Mouse (Mus musculus) mouse embryonic stem cell (cell line): ENCODE data around the gene Slx1b.

Source experiments
- in situ Hi-C, 2 experiments: fragments of 300-500 bp; cut with MboI; formaldehyde crosslinking; loops; 1 replicate in 1 of 2; 3 replicates in 1 of 2; pipeline ENCODE4 v1.14.3; 2019 to 2020; ENCODE audit warnings: low sequenced_read_pairs in 2 of 2, low pct_unique_long_range_greater_than_20kb in 1 of 2, mixed read lengths in 1 of 2; ENCODE audit not compliant: unreplicated experiment in 1 of 2

Gene Slx1b

DNA sequence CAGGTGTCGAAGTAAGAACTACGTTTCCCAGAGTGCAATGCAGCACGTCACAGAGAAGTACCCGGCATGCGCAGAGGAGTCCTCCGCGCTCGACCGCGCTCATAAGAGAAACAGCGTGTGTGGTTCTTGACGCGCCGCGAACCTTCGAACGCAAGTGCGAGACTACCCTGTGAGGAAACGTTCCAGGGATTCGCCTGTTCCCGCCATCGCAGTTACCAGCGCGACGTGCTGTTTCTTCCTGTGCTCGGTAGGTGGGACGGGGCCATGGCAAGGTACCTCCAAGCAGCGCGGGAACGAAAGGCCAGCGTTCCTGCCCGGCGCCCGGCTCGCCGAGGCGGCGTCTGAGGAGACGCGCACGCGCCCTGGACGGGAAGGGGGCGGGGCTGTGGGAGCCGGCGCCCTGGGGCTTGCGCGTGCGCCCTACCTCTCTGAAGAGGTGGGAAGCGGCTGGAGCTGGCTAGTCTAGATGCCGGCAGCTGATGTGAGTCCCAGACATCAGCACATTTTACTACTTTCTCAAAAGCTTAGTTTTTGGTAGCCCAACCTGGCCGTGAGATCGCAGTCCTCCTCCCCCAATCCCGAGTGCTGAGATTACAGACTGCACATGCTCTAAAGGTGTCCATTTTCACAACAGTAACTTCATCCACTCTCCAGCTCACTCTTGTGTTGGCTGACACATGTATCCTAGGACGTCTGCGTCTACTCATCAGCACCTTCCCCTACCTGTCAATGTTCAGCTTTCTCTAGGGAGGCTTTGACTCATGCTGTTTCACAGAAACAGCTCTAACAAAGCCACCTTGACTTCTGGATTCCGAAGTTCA, 46.1 kb downstream of the Slx1b start, which contains the start of gene Sgf29:
Gene Sgf29 (plus strand): TSS at position 79 of the 821 bp plus-strand sequence.
- in situ Hi-C loops = loop anchor here in 1 of 2 experiments (10.0 kb wide), 1 partner anchor 45 kb away; the partner anchor contains the start of genes Bola2 and Slx1b

DNA sequence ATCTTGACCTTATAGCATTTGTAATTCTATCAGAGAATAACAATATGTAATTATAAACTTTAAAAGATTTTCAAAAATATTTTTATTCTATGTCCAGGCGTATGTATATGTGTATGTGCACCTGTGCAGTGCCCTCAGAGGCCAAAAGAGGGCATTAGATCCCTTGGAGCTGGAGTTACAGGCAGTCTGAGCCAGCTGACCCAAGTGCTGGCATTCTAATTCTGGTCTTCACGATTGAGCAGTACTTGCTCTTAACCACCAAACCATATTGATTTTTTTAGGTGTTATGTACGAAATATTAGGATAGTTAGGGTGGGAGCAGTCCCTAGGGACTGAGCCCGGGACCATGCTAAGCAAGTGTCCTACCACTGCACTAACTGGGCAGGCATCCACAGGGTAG, 47.1 kb downstream of the Slx1b start:
- in situ Hi-C loops = loop anchor here in 1 of 2 experiments (10.0 kb wide), 1 partner anchor 46 kb away; the partner anchor contains the start of genes Bola2 and Slx1b

DNA sequence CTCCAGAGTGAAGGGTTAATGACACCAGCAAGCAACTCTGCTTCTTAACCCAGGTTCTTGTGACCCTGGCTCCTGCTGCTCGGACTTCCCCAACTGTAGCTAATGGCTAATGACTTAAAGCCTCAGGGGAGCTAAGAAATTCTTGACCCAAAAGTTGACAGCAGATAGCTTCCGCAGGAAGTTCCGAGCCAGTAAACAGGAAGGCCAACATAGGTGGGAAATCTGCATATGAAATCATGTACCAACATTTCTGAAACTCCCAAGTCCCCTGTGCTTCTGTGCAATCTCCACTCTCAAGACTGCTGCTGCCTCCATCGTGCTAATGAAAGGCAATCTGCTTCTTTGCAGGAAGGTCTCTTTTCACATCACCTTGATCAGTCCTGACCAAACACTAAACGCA, 49.9 kb downstream of the Slx1b start:
- in situ Hi-C loops = loop anchor here in 1 of 2 experiments (10.0 kb wide), 1 partner anchor 49 kb away; the partner anchor contains the start of genes Bola2 and Slx1b

DNA sequence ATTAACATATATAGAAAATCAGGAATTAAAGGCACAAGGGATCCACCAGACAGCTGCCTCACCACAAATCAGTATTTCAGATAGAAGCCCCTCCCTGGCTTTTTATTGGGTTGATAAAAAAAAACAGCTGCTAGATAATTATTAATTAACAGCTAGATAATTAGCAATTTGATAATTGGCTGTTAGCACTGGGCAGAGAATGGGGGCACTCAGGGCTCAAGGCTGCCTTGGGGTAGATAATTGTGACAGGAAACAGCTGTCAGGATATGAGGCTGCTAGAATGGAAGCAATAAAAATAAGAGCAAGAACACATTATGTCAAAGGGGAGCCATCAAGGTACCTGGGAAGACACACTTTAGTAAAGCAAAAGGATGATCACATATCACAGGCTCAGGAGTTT, 50.7 kb downstream of the Slx1b start:
- in situ Hi-C loops = loop anchor here in 1 of 2 experiments (10.0 kb wide), 1 partner anchor 50 kb away; the partner anchor contains the start of genes Bola2 and Slx1b

DNA sequence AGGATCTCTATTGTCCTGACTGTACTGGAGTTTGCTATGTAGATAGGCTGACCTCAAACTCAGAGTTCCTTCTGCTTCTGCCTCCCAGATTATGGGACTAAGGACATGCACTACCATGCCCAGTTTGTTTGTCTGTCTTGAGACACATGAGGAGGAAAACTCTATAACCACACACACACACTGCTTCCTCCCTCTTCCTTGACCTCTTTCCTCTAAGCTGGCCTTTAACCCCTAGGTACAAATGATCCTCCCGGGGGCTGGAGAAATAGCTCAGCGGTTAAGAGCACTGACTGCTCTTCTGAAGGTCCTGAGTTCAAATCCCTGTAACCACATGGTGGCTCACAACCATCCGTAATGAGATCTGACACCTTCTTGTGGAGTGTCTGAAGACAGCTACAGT, 51.2 kb downstream of the Slx1b start:
- in situ Hi-C loops = loop anchor here in 1 of 2 experiments (10.0 kb wide), 1 partner anchor 50 kb away; the partner anchor contains the start of genes Bola2 and Slx1b

DNA sequence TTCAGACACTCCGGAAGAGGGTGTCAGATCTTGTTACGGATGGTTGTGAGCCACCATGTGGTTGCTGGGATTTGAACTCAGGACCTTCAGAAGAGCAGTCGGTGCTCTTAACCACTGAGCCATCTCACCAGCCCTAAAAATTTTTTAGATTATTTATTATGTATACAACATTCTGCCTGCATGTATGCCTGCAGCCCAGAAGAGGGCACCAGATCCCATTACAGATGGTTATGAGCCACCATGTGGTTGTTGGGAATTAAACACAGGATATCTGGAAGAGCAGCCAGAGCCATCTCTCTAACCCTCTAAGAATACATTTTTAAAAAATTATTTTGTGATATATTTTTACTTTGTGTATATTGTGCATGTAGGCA, 52.4 kb downstream of the Slx1b start:
- in situ Hi-C loops = loop anchor here in 1 of 2 experiments (10.0 kb wide), 1 partner anchor 52 kb away; the partner anchor contains the start of genes Bola2 and Slx1b

DNA sequence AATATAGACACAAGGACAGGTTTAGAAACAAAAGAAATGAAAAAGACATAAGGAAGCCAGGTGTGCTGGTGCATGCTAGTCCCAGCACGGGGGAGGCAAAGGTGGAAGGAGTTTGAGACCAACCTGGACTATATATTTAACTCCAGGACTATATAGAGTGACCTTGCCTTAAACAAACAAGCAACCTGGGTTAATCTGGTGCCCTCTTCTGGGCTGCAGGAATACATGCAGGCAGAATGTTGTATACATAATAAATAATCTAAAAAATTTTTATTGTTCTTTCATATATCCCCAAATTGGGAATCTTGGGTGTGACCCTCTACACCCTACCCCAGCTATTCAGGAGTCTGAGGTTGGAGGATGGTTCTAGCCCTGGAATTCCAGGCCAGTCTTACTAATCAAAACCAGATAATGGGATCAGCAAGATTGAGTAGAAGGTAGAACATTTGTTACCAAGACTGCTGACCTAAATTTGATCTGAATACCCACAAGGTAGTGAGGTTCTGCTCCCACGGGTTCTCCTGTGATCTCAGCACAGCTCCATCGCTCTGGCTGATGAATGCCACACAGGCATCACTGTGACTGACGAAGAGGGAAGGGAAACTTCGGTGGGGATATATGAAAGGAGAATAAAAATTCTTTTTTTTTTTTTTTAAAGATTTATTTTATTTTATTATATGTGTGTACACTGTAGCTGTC, 52.9 kb downstream of the Slx1b start:
- in situ Hi-C loops = loop anchor here in 1 of 2 experiments (10.0 kb wide), 1 partner anchor 52 kb away; the partner anchor contains the start of genes Bola2 and Slx1b
